Mouse (Mus musculus) hindbrain, embryonic 12.5 days (tissue): ENCODE measurements around the gene Sec24b. TPM values are rescaled to one million over a fixed set of nuclear protein-coding genes. Genes with fewer than 3 reads are reported as not detected.

Experiments
- polyA plus RNA-seq: library from polyadenylated mRNA; unstranded; fragments of >200 nt; fragmentation: Nextera tagmentation; extraction: Ambion mirVana; gene quantifications from 2 replicates; pipeline ENCODE4 v1.2.1, GENCODE M21; 2016

The Sec24b gene
- polyA plus RNA-seq, 1 experiment from 2014 or later, result 36.8 TPM

Other genes with a start within 250 kb of the Sec24b start
- gene Rrh, start 239.0 kb downstream of the Sec24b start, polyA plus RNA-seq, result 0.26 TPM in 1 of 2 replicates, not detected in the other
- 77.1 and 80.8 TPM in 2 replicates for gene Gar1, start 230.2 kb downstream of the Sec24b start, polyA plus RNA-seq
- 0.53 and 0.92 TPM in 2 replicates for gene Cfi, start 225.7 kb downstream of the Sec24b start, polyA plus RNA-seq
- gene Pla2g12a, start 182.9 kb downstream of the Sec24b start, polyA plus RNA-seq, result 21.9 and 25.5 TPM in 2 replicates
- gene Casp6, start 160.1 kb downstream of the Sec24b start, polyA plus RNA-seq, result 54.9 and 62.3 TPM in 2 replicates
- 2.4 and 3.3 TPM in 2 replicates for gene Mcub, start 91.3 kb downstream of the Sec24b start, polyA plus RNA-seq
- 10.0 and 11.8 TPM in 2 replicates for gene Col25a1, start 69.9 kb upstream of the Sec24b start, polyA plus RNA-seq